Mouse (Mus musculus) neural tube, embryonic 13.5 days (tissue): ENCODE results near the gene Polr2i. TPM values are rescaled to one million over a fixed set of nuclear protein-coding genes. Genes with fewer than 3 reads are reported as not detected.
A peak's percentile ranks its signal among the peaks of the same experiment; 100 is the strongest.
"Not testable (repeated sequence)": the region's sequence is repeated elsewhere in the genome, so short reads cannot be mapped to it uniquely, and the experiment has no call there.

ENCODE experiments used
- ATAC-seq: fragments of 200-750 bp; cut with Nextera tagmentation; 2 replicates; pipeline ENCODE4 v1.8.0; 2017; ENCODE audit warnings: low read depth, mild to moderate bottlenecking, moderate TSS enrichment, moderate library complexity
- H3K27ac ChIP-seq: fragments of 300-500 bp; sonication (generic); replicated peaks from 2 replicates; pipeline ENCODE4 v1.5.1; 2015; ENCODE audit warnings: moderate library complexity, mild to moderate bottlenecking, inconsistent platforms
- H3K27me3 ChIP-seq: fragments of 300-500 bp; sonication (generic); 2 replicates; pipeline ENCODE4 v1.6.1; 2015; ENCODE audit warnings: mild to moderate bottlenecking, inconsistent platforms
- H3K36me3 ChIP-seq: fragments of 300-500 bp; sonication (generic); 2 replicates; pipeline ENCODE4 v1.6.1; 2015; ENCODE audit warnings: mild to moderate bottlenecking, inconsistent platforms
- H3K4me1 ChIP-seq: fragments of 300-500 bp; sonication (generic); replicated peaks from 2 replicates; pipeline ENCODE4 v1.6.1; 2015; ENCODE audit warnings: inconsistent platforms
- H3K4me2 ChIP-seq: fragments of 300-500 bp; sonication (generic); 2 replicates; pipeline ENCODE4 v1.6.1; 2015; ENCODE audit warnings: inconsistent platforms, mild to moderate bottlenecking, moderate library complexity
- H3K4me3 ChIP-seq: fragments of 300-500 bp; sonication (generic); 2 replicates; pipeline ENCODE4 v1.5.1; 2015; ENCODE audit warnings: mild to moderate bottlenecking, inconsistent platforms
- H3K9ac ChIP-seq: fragments of 300-500 bp; sonication (generic); 2 replicates; pipeline ENCODE4 v1.6.1; 2015; ENCODE audit warnings: moderate library complexity, mild to moderate bottlenecking, inconsistent platforms
- H3K9me3 ChIP-seq: fragments of 300-500 bp; sonication (generic); 2 replicates; pipeline ENCODE4 v1.6.1; 2016; ENCODE audit warnings: inconsistent platforms
- WGBS: fragments of 180-500 bp; shearing (Covaris S2); methylation state at CpG from one replicate; pipeline ENCODE4 v1.1.7; 2015; 5-methylcytosine and 5-hydroxymethylcytosine counted together
- polyA plus RNA-seq: library from polyadenylated mRNA; unstranded; fragments of >200 nt; fragmentation: Nextera tagmentation; extraction: Ambion mirVana; gene quantifications from 2 replicates; pipeline ENCODE4 v1.2.1, GENCODE M21; 2015

The Polr2i gene
- polyA plus RNA-seq, 1 experiment from 2014 or later: 184 TPM

GRCm38 (mm10) chr7:30234276-30234858, 2.6 kb downstream of the Polr2i start:
- H3K36me3 ChIP-seq: peaks cover 30% of the 10 kb centered on the region
- no peaks in the 10 kb centered on the region for H3K9me3 ChIP-seq
- WGBS: 94% methylated on average over 15 of the region's 15 CpGs
- H3K4me1 ChIP-seq: peaks cover 23% of the 10 kb centered on the region
- no peak overlapping the region for H3K9ac ChIP-seq
- no peak for ATAC-seq
- H3K4me2 ChIP-seq: no peak overlapping the region
- no peak overlapping the region for H3K4me3 ChIP-seq
- H3K27ac ChIP-seq: no peak overlapping the region
- no peaks in the 10 kb centered on the region for H3K27me3 ChIP-seq

DNA sequence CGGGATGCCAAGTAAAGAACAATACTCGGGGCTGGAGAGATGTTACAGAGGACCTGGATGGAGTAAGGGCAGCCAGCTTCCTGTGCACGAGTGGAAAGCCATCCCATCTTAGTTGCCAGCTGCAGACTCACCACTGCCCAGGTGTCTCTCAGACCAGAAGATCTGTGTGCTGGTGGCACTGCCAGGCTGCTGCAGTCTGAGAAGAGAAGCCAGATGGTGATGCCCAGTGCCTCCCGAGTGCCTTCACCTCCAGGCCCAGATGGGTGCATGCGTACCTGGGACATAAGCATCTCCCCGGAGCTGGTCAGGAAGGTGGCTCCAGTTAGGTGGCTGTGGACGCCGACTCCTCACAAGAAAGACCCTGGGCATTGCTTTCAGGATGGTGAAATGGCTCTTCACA, 3.3 kb downstream of the Polr2i start:
- H3K27me3 ChIP-seq: no peaks in the 10 kb centered on the region
- peaks cover 25% of the 10 kb centered on the region for H3K36me3 ChIP-seq
- no peak overlapping the region for H3K9ac ChIP-seq
- no peaks in the 10 kb centered on the region for H3K9me3 ChIP-seq
- no peak overlapping the region for H3K27ac ChIP-seq
- no peak for ATAC-seq
- 90% methylated on average over 8 of the region's 8 CpGs for WGBS
- no peak overlapping the region for H3K4me3 ChIP-seq
- no peak overlapping the region for H3K4me2 ChIP-seq
- peaks cover 23% of the 10 kb centered on the region for H3K4me1 ChIP-seq

- Histone ChIP-seq H3K4me1 (peaks cover 19% of the 10 kb centered on the region), H3K9me3 (no peaks in the 10 kb centered on the region), H3K4me2 (no peak within 1 kb of the TSS), H3K27ac (no peak within 1 kb of the TSS), H3K9ac (no peak within 1 kb of the TSS), H3K36me3 (peaks cover 24% of the 10 kb centered on the region), H3K4me3 (no peak within 1 kb of the TSS), H3K27me3 (no peaks in the 10 kb centered on the region)
- no peak for ATAC-seq
- WGBS: 74% methylated on average over 4 of the region's 4 CpGs
Measured at GRCm38 (mm10) chr7:30235625-30236024, 3.9 kb downstream of the Polr2i start, which contains the start of gene Ovol3. Gene Ovol3 (minus strand): TSS chr7:30235725.

- ATAC-seq, H3K4me2 ChIP-seq, H3K9me3 ChIP-seq, H3K9ac ChIP-seq, H3K27me3 ChIP-seq, H3K27ac ChIP-seq, H3K4me3 ChIP-seq: not testable (repeated sequence)
- 94% methylated on average over 3 of the region's 3 CpGs for WGBS
- H3K36me3 ChIP-seq: peaks cover 24% of the 10 kb centered on the region
- H3K4me1 ChIP-seq: peaks cover 13% of the 10 kb centered on the region
Measured at GRCm38 (mm10) chr7:30237374-30237773, 5.6 kb downstream of the Polr2i start.

DNA sequence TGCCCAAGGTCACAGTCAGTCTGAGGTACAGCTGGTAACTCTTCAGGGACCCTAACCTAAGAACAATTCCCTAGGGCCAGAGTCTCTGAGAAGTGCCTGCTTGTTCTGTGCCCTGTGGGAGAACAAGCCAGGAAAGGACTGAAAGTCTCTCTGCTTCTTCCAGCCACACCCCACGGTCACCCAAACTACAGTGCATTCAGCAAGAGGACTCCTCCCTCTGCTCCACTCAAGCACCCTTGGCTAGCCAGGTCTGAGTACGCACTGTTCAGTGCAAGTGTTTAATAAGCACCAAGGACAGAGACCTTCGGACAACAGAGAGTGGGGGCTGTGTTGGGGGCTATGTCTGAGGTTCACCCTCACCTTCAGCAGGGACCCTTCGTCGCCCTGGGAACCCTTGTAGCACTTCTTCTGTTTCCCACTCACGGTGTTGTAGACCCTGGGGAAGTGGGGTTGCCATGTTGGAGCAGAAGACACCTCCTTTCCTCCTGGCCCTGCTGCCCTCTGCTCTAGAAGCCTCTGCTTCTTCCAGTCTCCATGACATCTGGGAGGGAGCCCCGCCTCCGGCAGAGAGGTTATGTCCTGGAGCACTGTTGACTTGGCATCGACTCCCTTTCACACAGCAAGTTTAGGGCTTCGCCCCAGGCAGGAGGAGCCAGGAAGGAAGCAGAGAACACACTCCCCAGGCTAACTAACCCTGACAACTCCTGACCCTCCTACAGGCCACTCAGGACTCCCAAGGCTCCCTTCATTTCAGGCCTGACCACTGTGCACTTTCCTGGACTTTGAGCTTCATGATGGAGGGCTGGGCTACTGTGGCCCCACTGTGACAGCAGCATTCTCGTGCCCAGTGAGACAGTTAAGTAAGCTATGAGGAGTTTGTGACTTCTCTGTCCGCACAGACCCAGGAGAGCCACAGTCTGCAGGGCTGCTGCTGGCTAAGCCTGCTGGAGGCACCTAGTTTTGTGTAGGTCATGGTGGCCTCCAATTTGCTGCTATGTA, 20.5 kb downstream of the Polr2i start:
- no peak overlapping the region for H3K4me3 ChIP-seq
- H3K27me3 ChIP-seq: no peaks in the 10 kb centered on the region
- H3K4me2 ChIP-seq: no peak overlapping the region
- 89% methylated on average over 12 of the region's 12 CpGs for WGBS
- no peaks in the 10 kb centered on the region for H3K9me3 ChIP-seq
- no peaks in the 10 kb centered on the region for H3K4me1 ChIP-seq
- H3K9ac ChIP-seq: 0 out of 2 replicates have a peak overlapping the region, but pooled peaks have one; percentile 8
- H3K36me3 ChIP-seq: no peaks in the 10 kb centered on the region
- no peak for ATAC-seq
- no peak overlapping the region for H3K27ac ChIP-seq

- ATAC-seq: no peak
- Histone ChIP-seq H3K27me3 (no peaks in the 10 kb centered on the region), H3K4me3 (no peak overlapping the region), H3K9ac (no peak overlapping the region), H3K9me3 (no peaks in the 10 kb centered on the region), H3K4me1 (no peaks in the 10 kb centered on the region), H3K36me3 (0 out of 2 replicates have a peak, but pooled peaks cover 3% of the 10 kb centered on the region), H3K4me2 (no peak overlapping the region), H3K27ac (no peak overlapping the region)
- 88% methylated on average over 2 of the region's 2 CpGs for WGBS
Measured at GRCm38 (mm10) chr7:30265041-30265440, 33.3 kb downstream of the Polr2i start.

- no peak overlapping the region for H3K4me3 ChIP-seq
- no peak overlapping the region for H3K4me2 ChIP-seq
- H3K27ac ChIP-seq: no peak overlapping the region
- 0 out of 2 replicates have a peak, but pooled peaks cover 3% of the 10 kb centered on the region for H3K36me3 ChIP-seq
- H3K9ac ChIP-seq: no peak overlapping the region
- H3K9me3 ChIP-seq: no peaks in the 10 kb centered on the region
- 93% methylated on average over 5 of the region's 5 CpGs for WGBS
- H3K4me1 ChIP-seq: no peaks in the 10 kb centered on the region
- no peak for ATAC-seq
- no peaks in the 10 kb centered on the region for H3K27me3 ChIP-seq
Measured at GRCm38 (mm10) chr7:30265531-30265930, 33.8 kb downstream of the Polr2i start.

GRCm38 (mm10) chr7:30265935-30266334, 34.2 kb downstream of the Polr2i start:
- no peak overlapping the region for H3K9ac ChIP-seq
- no peaks in the 10 kb centered on the region for H3K27me3 ChIP-seq
- no peak overlapping the region for H3K27ac ChIP-seq
- no peak overlapping the region for H3K4me2 ChIP-seq
- 0 out of 2 replicates have a peak, but pooled peaks cover 3% of the 10 kb centered on the region for H3K36me3 ChIP-seq
- no peak for ATAC-seq
- no peaks in the 10 kb centered on the region for H3K4me1 ChIP-seq
- H3K4me3 ChIP-seq: no peak overlapping the region
- no peaks in the 10 kb centered on the region for H3K9me3 ChIP-seq
- WGBS: 91% methylated on average over 7 of the region's 7 CpGs

- Histone ChIP-seq H3K27ac (no peak overlapping the region), H3K9me3 (no peaks in the 10 kb centered on the region), H3K4me3 (no peak overlapping the region), H3K4me1 (no peaks in the 10 kb centered on the region), H3K4me2 (no peak overlapping the region), H3K27me3 (no peaks in the 10 kb centered on the region), H3K36me3 (0 out of 2 replicates have a peak, but pooled peaks cover 3% of the 10 kb centered on the region), H3K9ac (no peak overlapping the region)
- no peak for ATAC-seq
- WGBS: 91% methylated on average over 3 of the region's 3 CpGs
Measured at GRCm38 (mm10) chr7:30266780-30267179, 35.0 kb downstream of the Polr2i start.

- no peak overlapping the region for H3K4me3 ChIP-seq
- no peak overlapping the region for H3K27ac ChIP-seq
- no peaks in the 10 kb centered on the region for H3K36me3 ChIP-seq
- H3K9me3 ChIP-seq: no peaks in the 10 kb centered on the region
- 93% methylated on average over 4 of the region's 4 CpGs for WGBS
- no peak for ATAC-seq
- H3K4me2 ChIP-seq: no peak overlapping the region
- H3K4me1 ChIP-seq: no peaks in the 10 kb centered on the region
- H3K9ac ChIP-seq: no peak overlapping the region
- no peaks in the 10 kb centered on the region for H3K27me3 ChIP-seq
Measured at GRCm38 (mm10) chr7:30269641-30270040, 37.9 kb downstream of the Polr2i start.

DNA sequence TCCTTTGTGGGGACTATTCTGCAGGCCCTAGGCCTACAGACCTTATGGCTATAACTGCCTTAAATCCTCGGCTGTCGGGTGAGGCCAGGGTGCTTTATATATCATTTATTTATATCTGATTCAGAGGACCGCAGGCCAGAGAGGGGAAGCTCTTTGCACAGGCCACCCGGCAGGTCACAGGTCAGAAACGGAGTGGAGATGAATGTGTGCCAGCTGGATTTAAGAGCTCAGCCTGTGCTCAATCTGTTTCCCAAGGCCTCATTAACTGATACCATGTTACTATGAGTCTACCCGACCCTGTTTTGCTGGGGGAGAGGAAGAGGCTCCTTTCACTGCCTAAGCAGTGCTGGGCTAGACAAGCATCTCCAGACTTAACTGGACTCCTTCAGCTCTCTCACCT, 42.6 kb downstream of the Polr2i start:
- Histone ChIP-seq H3K27me3 (no peaks in the 10 kb centered on the region), H3K9ac (no peak overlapping the region), H3K27ac (no peak overlapping the region), H3K4me1 (0 out of 2 replicates have a peak, but pooled peaks cover 6% of the 10 kb centered on the region), H3K4me2 (no peak overlapping the region), H3K36me3 (no peaks in the 10 kb centered on the region), H3K4me3 (no peak overlapping the region), H3K9me3 (no peaks in the 10 kb centered on the region)
- no peak for ATAC-seq
- WGBS: 81% methylated on average over 6 of the region's 6 CpGs

- Histone ChIP-seq H3K36me3 (no peaks in the 10 kb centered on the region), H3K27me3 (no peaks in the 10 kb centered on the region), H3K4me3 (no peak overlapping the region), H3K4me2 (peak overlapping the region; percentile 94; the same call in 1 of the 2 replicates), H3K27ac (no peak overlapping the region), H3K4me1 (peaks cover 19% of the 10 kb centered on the region), H3K9ac (no peak overlapping the region), H3K9me3 (no peaks in the 10 kb centered on the region)
- 33% methylated on average over 2 of the region's 2 CpGs for WGBS
- ATAC-seq: no peak
Measured at GRCm38 (mm10) chr7:30278911-30279310, 47.2 kb downstream of the Polr2i start.
